Mouse (Mus musculus): ENCODE results near the gene Hgd. TPM values are rescaled to one million over a fixed set of nuclear protein-coding genes. Genes with fewer than 3 reads are reported as not detected.
A peak's percentile ranks its signal among the peaks of the same experiment; 100 is the strongest.

Hgd gene
- polyA plus RNA-seq, 1 experiment from 2014 or later: 19.5 TPM

GRCm38 (mm10) chr16:37654831-37655455, 75.0 kb downstream of the Hgd start:
- ATAC-seq: no peak
- H3K27me3 ChIP-seq (replicated peaks): no peaks in the 10 kb centered on the region
- H3K4me2 ChIP-seq: peak overlapping the region; percentile 65
- H3K4me1 ChIP-seq: peaks cover 40% of the 10 kb centered on the region
- H3K4me3 ChIP-seq: peak overlapping the region; percentile 87; the same call in 1 of the 2 replicates
- H3K9me3 ChIP-seq (replicated peaks): no peaks in the 10 kb centered on the region
- H3K27ac ChIP-seq: peak overlapping the region; percentile 66
- peaks cover 9% of the 10 kb centered on the region for H3K36me3 ChIP-seq
- H3K9ac ChIP-seq: peak overlapping the region; percentile 46; the same call in 1 of the 2 replicates
- 56% methylated on average over 4 of the region's 4 CpGs for WGBS (ENCODE audit: insufficient replicate concordance)

- H3K9me3 ChIP-seq (replicated peaks): no peaks in the 10 kb centered on the region
- peaks cover 40% of the 10 kb centered on the region for H3K4me1 ChIP-seq
- no peak overlapping the region for H3K27ac ChIP-seq
- peaks cover 5% of the 10 kb centered on the region for H3K36me3 ChIP-seq
- ATAC-seq: no peak
- H3K9ac ChIP-seq: no peak overlapping the region
- 48% methylated on average over 4 of the region's 4 CpGs for WGBS (ENCODE audit: insufficient replicate concordance)
- no peak overlapping the region for H3K4me2 ChIP-seq
- H3K27me3 ChIP-seq (replicated peaks): no peaks in the 10 kb centered on the region
- H3K4me3 ChIP-seq: no peak overlapping the region
These were observed 75.9 kb downstream of the Hgd start for GRCm38 (mm10) chr16:37655756-37656347.

GRCm38 (mm10) chr16:37656796-37657195, 76.8 kb downstream of the Hgd start:
- no peaks in the 10 kb centered on the region for H3K36me3 ChIP-seq
- peaks cover 34% of the 10 kb centered on the region for H3K4me1 ChIP-seq
- H3K4me3 ChIP-seq: no peak overlapping the region
- H3K4me2 ChIP-seq: no peak overlapping the region
- no peaks in the 10 kb centered on the region for H3K9me3 ChIP-seq (replicated peaks)
- H3K27me3 ChIP-seq (replicated peaks): no peaks in the 10 kb centered on the region
- no peak overlapping the region for H3K27ac ChIP-seq
- no peak overlapping the region for H3K9ac ChIP-seq
- WGBS (ENCODE audit: insufficient replicate concordance): 79% methylated on average over 7 of the region's 7 CpGs
- no peak for ATAC-seq

- no peak for ATAC-seq
- Histone ChIP-seq H3K36me3 (no peaks in the 10 kb centered on the region), H3K9ac (no peak overlapping the region), H3K27ac (no peak overlapping the region), H3K9me3 (replicated peaks) (no peaks in the 10 kb centered on the region), H3K4me2 (no peak overlapping the region), H3K27me3 (replicated peaks) (no peaks in the 10 kb centered on the region), H3K4me1 (no peaks in the 10 kb centered on the region), H3K4me3 (no peak overlapping the region)
- WGBS (ENCODE audit: insufficient replicate concordance): 54% methylated on average over 9 of the region's 9 CpGs
These were observed 83.9 kb downstream of the Hgd start for GRCm38 (mm10) chr16:37663643-37664459.

GRCm38 (mm10) chr16:37665394-37665935, 85.5 kb downstream of the Hgd start:
- no peaks in the 10 kb centered on the region for H3K9me3 ChIP-seq (replicated peaks)
- no peak overlapping the region for H3K9ac ChIP-seq
- H3K4me2 ChIP-seq: no peak overlapping the region
- no peak overlapping the region for H3K27ac ChIP-seq
- ATAC-seq: no peak
- H3K27me3 ChIP-seq (replicated peaks): no peaks in the 10 kb centered on the region
- no peaks in the 10 kb centered on the region for H3K36me3 ChIP-seq
- 62% methylated on average over 5 of the region's 5 CpGs for WGBS (ENCODE audit: insufficient replicate concordance)
- no peaks in the 10 kb centered on the region for H3K4me1 ChIP-seq
- no peak overlapping the region for H3K4me3 ChIP-seq

GRCm38 (mm10) chr16:37670666-37671283, 90.8 kb downstream of the Hgd start:
- Histone ChIP-seq H3K9me3 (replicated peaks) (no peaks in the 10 kb centered on the region), H3K27ac (no peak overlapping the region), H3K4me3 (no peak overlapping the region), H3K4me2 (no peak overlapping the region), H3K4me1 (no peaks in the 10 kb centered on the region), H3K9ac (no peak overlapping the region), H3K36me3 (no peaks in the 10 kb centered on the region), H3K27me3 (replicated peaks) (no peaks in the 10 kb centered on the region)
- 43% methylated on average over 4 of the region's 4 CpGs for WGBS (ENCODE audit: insufficient replicate concordance)
- no peak for ATAC-seq

GRCm38 (mm10) chr16:37675326-37675725, 95.4 kb downstream of the Hgd start:
- H3K4me2 ChIP-seq: no peak overlapping the region
- no peak overlapping the region for H3K27ac ChIP-seq
- H3K36me3 ChIP-seq: no peaks in the 10 kb centered on the region
- WGBS (ENCODE audit: insufficient replicate concordance): 70% methylated on average over 5 of the region's 5 CpGs
- no peak overlapping the region for H3K9ac ChIP-seq
- H3K9me3 ChIP-seq (replicated peaks): no peaks in the 10 kb centered on the region
- ATAC-seq: no peak
- H3K4me3 ChIP-seq: no peak overlapping the region
- no peaks in the 10 kb centered on the region for H3K4me1 ChIP-seq
- no peaks in the 10 kb centered on the region for H3K27me3 ChIP-seq (replicated peaks)

GRCm38 (mm10) chr16:37676024-37676676, 96.2 kb downstream of the Hgd start:
- no peak overlapping the region for H3K27ac ChIP-seq
- ATAC-seq: no peak
- WGBS (ENCODE audit: insufficient replicate concordance): 60% methylated on average over 17 of the region's 17 CpGs

GRCm38 (mm10) chr16:37676677-37677072, 96.7 kb downstream of the Hgd start:
- ATAC-seq: no peak
- H3K4me1 ChIP-seq: no peaks in the 10 kb centered on the region
- H3K9ac ChIP-seq: no peak overlapping the region
- H3K27ac ChIP-seq: no peak overlapping the region
- H3K27me3 ChIP-seq (replicated peaks): no peaks in the 10 kb centered on the region
- no peaks in the 10 kb centered on the region for H3K36me3 ChIP-seq
- H3K9me3 ChIP-seq (replicated peaks): no peaks in the 10 kb centered on the region
- no peak overlapping the region for H3K4me2 ChIP-seq
- 75% methylated on average over 4 of the region's 4 CpGs for WGBS (ENCODE audit: insufficient replicate concordance)
- H3K4me3 ChIP-seq: no peak overlapping the region

More at GRCm38 (mm10) chr16:37676024-37676676, 96.2 kb downstream of the Hgd start:
- no peak overlapping the region for H3K4me3 ChIP-seq
- H3K4me1 ChIP-seq: no peaks in the 10 kb centered on the region
- no peak overlapping the region for H3K9ac ChIP-seq
- no peaks in the 10 kb centered on the region for H3K36me3 ChIP-seq
- no peaks in the 10 kb centered on the region for H3K9me3 ChIP-seq (replicated peaks)
- no peaks in the 10 kb centered on the region for H3K27me3 ChIP-seq (replicated peaks)
- no peak overlapping the region for H3K4me2 ChIP-seq

- ATAC-seq: no peak
- 71% methylated on average over 8 of the region's 8 CpGs for WGBS (ENCODE audit: insufficient replicate concordance)
- H3K9me3 ChIP-seq (replicated peaks): no peaks in the 10 kb centered on the region
These were observed 97.6 kb downstream of the Hgd start for GRCm38 (mm10) chr16:37677586-37677985.

GRCm38 (mm10) chr16:37680216-37680615, 100.3 kb downstream of the Hgd start:
- Histone ChIP-seq H3K4me3 (no peak overlapping the region), H3K36me3 (no peaks in the 10 kb centered on the region), H3K27me3 (replicated peaks) (peaks cover 4% of the 10 kb centered on the region; the same call in 1 of the 2 replicates), H3K9me3 (replicated peaks) (no peaks in the 10 kb centered on the region), H3K9ac (no peak overlapping the region), H3K4me2 (no peak overlapping the region), H3K27ac (no peak overlapping the region), H3K4me1 (peaks cover 24% of the 10 kb centered on the region)
- WGBS (ENCODE audit: insufficient replicate concordance): 82% methylated on average over 2 of the region's 2 CpGs
- no peak for ATAC-seq

More at GRCm38 (mm10) chr16:37677586-37677985, 97.6 kb downstream of the Hgd start:
- Histone ChIP-seq H3K9ac (no peak overlapping the region), H3K36me3 (no peaks in the 10 kb centered on the region), H3K4me1 (peaks cover 8% of the 10 kb centered on the region), H3K27me3 (replicated peaks) (no peaks in the 10 kb centered on the region), H3K4me3 (no peak overlapping the region), H3K4me2 (no peak overlapping the region), H3K27ac (no peak overlapping the region)

Data from liver, embryonic 12.5 days (tissue).